Mouse (Mus musculus) lung, postnatal 0 days (tissue): ENCODE measurements around the gene Aaas. TPM values are rescaled to one million over a fixed set of nuclear protein-coding genes. Genes with fewer than 3 reads are reported as not detected.
A peak's percentile ranks its signal among the peaks of the same experiment; 100 is the strongest.
"Not testable (repeated sequence)": the region's sequence is repeated elsewhere in the genome, so short reads cannot be mapped to it uniquely, and the experiment has no call there.

Experiments used
- ATAC-seq: fragments of 200-750 bp; cut with Nextera tagmentation; 2 replicates; pipeline ENCODE4 v1.8.0; 2017; ENCODE audit warnings: moderate library complexity
- DNase-seq: peaks from one replicate; pipeline ENCODE4 v3.0.0-alpha.2; 2016; ENCODE audit warnings: low spot score
- H3K27ac ChIP-seq: fragments of 300-500 bp; sonication (generic); 2 replicates; pipeline ENCODE4 v1.5.1; 2014; ENCODE audit warnings: antibody characterized with exemption, mild to moderate bottlenecking, low read length, mixed read lengths
- H3K27me3 ChIP-seq: fragments of 300-500 bp; sonication (generic); replicated peaks from 2 replicates; pipeline ENCODE4 v1.6.1; 2014; ENCODE audit warnings: low read length, mixed read lengths; ENCODE audit not compliant: insufficient read depth
- H3K36me3 ChIP-seq: fragments of 300-500 bp; sonication (generic); 2 replicates; pipeline ENCODE4 v1.6.1; 2014; ENCODE audit warnings: low read length, mixed read lengths; ENCODE audit not compliant: insufficient read depth
- H3K4me1 ChIP-seq: fragments of 300-500 bp; sonication (generic); 2 replicates; pipeline ENCODE4 v1.6.1; 2014; ENCODE audit warnings: antibody characterized with exemption, low read depth, low read length, mixed read lengths; ENCODE audit not compliant: insufficient read depth
- H3K4me2 ChIP-seq: fragments of 300-500 bp; sonication (generic); replicated peaks from 2 replicates; pipeline ENCODE4 v1.6.1; 2014; ENCODE audit warnings: low read depth, mild to moderate bottlenecking, low read length, moderate library complexity, mixed read lengths
- H3K4me3 ChIP-seq: fragments of 300-500 bp; sonication (generic); 2 replicates; pipeline ENCODE4 v1.5.1; 2014; ENCODE audit warnings: low read depth, low read length
- H3K9ac ChIP-seq: fragments of 300-500 bp; sonication (generic); replicated peaks from 2 replicates; pipeline ENCODE4 v1.6.1; 2014; ENCODE audit warnings: low read depth, mild to moderate bottlenecking
- H3K9me3 ChIP-seq: fragments of 300-500 bp; sonication (generic); 2 replicates; pipeline ENCODE4 v1.6.1; 2016; ENCODE audit warnings: low read length, mixed read lengths
- CTCF ChIP-seq: IDR thresholded peaks from 2 replicates; pipeline ENCODE4 v1.5.1; 2016; ENCODE audit warnings: antibody characterized with exemption, mild to moderate bottlenecking
- EP300 ChIP-seq: IDR thresholded peaks from 2 replicates; pipeline ENCODE4 v1.6.1; 2016; ENCODE audit warnings: antibody characterized with exemption, mild to moderate bottlenecking, control low read depth
- WGBS: fragments of 180-500 bp; shearing (Covaris S2); extraction: QIAGEN DNeasy Blood & Tissue Kit; methylation state at CpG from one replicate; pipeline ENCODE4 v1.1.7; 2014; 5-methylcytosine and 5-hydroxymethylcytosine counted together
- polyA plus RNA-seq: library from polyadenylated mRNA; unstranded; fragments of >200 nt; fragmentation: Nextera tagmentation; extraction: Ambion mirVana; gene quantifications from 2 replicates; pipeline ENCODE4 v1.2.1, GENCODE M21; 2015

Gene Aaas
- polyA plus RNA-seq, 1 experiment from 2014 or later: 16.2 TPM

GRCm38 (mm10) chr15:102336946-102337345, 13.6 kb downstream of the Aaas start:
- WGBS: 83% methylated on average over 4 of the region's 4 CpGs
- no peaks in the 10 kb centered on the region for H3K9me3 ChIP-seq
- no peaks in the 10 kb centered on the region for H3K27me3 ChIP-seq
- H3K4me2 ChIP-seq: no peak overlapping the region
- no peak for TF ChIP-seq EP300
- no peak for TF ChIP-seq CTCF
- no peak overlapping the region for H3K9ac ChIP-seq
- H3K36me3 ChIP-seq: peaks cover 17% of the 10 kb centered on the region
- DNase-seq (no peak), ATAC-seq (no peak)
- H3K4me3 ChIP-seq: no peak overlapping the region
- H3K4me1 ChIP-seq: peaks cover 5% of the 10 kb centered on the region; the same call in 1 of the 2 replicates
- no peak overlapping the region for H3K27ac ChIP-seq

DNA sequence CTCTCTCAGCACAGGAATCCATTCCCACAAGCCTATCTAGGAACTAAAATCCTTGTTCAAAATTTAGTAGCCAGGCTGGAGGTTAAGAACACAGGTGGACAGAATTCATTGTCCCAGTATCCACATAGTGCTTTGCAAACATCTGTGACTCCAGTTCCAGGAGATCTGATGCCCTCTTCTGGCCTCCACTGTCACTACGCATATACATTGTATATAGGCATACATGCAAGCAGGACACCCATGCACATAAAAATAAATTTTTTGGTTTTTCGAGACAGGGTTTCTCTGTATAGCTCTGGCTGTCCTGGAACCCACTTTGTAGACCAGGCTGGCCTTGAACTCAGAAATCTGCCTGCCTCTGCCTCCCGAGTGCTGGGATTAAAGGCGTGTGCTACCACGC, 14.6 kb downstream of the Aaas start:
- not testable (repeated sequence) for H3K27me3 ChIP-seq, ATAC-seq, H3K27ac ChIP-seq, H3K4me3 ChIP-seq, H3K9ac ChIP-seq, H3K4me2 ChIP-seq, H3K4me1 ChIP-seq, H3K9me3 ChIP-seq
- peak; percentile 55 for TF ChIP-seq CTCF
- 86% methylated on average over 5 of the region's 5 CpGs for WGBS
- H3K36me3 ChIP-seq: peaks cover 17% of the 10 kb centered on the region
- peak; percentile 16 for DNase-seq

DNA sequence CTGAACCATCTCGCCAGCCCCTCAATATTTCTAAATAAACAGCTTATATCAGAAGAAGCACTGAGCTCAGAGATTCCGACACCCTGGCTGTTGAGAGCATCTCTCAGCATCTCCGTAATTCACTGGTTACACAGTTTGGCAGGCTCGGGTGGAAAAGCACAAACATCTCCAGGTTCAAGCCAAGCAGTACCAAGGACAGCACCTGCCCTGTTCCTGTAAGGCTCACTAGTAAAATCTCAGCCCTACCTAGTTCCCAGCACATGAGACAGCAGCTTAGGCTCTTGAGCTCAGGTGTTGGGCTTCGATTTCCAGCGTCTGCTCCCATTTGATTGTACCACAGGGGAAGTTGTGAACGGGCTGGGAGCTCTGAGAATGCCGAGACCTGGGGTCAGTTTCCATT, 15.3 kb downstream of the Aaas start:
- TF ChIP-seq CTCF: no peak
- no peak for TF ChIP-seq EP300
- no peaks in the 10 kb centered on the region for H3K9me3 ChIP-seq
- 81% methylated on average over 8 of the region's 8 CpGs for WGBS
- ATAC-seq (no peak), DNase-seq (no peak)
- no peak overlapping the region for H3K4me2 ChIP-seq
- no peaks in the 10 kb centered on the region for H3K27me3 ChIP-seq
- peaks cover 9% of the 10 kb centered on the region; the same call in 1 of the 2 replicates for H3K4me1 ChIP-seq
- peaks cover 17% of the 10 kb centered on the region for H3K36me3 ChIP-seq
- H3K4me3 ChIP-seq: no peak overlapping the region
- no peak overlapping the region for H3K9ac ChIP-seq
- H3K27ac ChIP-seq: no peak overlapping the region

GRCm38 (mm10) chr15:102331610-102332015, 19.0 kb downstream of the Aaas start, which contains the start of gene Myg1:
TSS of gene Myg1 (plus strand) at chr15:102331709.
- peak within 1 kb of the TSS; percentile 63 for H3K9ac ChIP-seq
- H3K4me3 ChIP-seq: peak within 1 kb of the TSS; percentile 74
- H3K4me2 ChIP-seq: peak within 1 kb of the TSS; percentile 85
- no peaks in the 10 kb centered on the region for H3K27me3 ChIP-seq
- DNase-seq (peak; percentile 95), ATAC-seq (peak; percentile 98)
- H3K4me1 ChIP-seq: peaks cover 9% of the 10 kb centered on the region; the same call in 1 of the 2 replicates
- peaks cover 4% of the 10 kb centered on the region for H3K36me3 ChIP-seq
- H3K9me3 ChIP-seq: no peaks in the 10 kb centered on the region
- 0% methylated on average over 30 of the region's 30 CpGs for WGBS
- TF ChIP-seq EP300: no peak
- no peak for TF ChIP-seq CTCF
- peak within 1 kb of the TSS; percentile 64 for H3K27ac ChIP-seq

DNA sequence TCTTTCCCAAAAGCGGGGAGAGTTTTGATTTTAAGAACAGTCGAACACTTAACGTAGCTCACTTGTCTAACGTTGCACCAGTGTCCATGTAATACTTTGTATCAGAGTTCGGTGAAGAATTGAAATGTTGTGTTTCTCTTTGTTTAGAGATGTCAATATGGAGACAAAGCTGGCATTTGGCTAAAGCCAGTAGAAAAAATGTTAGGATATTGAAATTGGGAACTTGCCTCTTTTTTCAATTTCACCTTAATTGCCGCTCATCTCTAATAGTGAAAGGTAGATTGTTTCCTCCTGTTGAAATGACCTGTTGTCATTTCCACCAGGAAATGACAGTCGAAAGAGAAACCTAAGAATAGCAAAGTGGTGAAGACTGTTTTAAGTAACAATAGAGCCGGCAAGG, 23.7 kb downstream of the Aaas start:
- TF ChIP-seq EP300 (no peak), CTCF (no peak)
- H3K27me3 ChIP-seq: no peaks in the 10 kb centered on the region
- WGBS: 52% methylated on average over 8 of the region's 8 CpGs
- peaks cover 2% of the 10 kb centered on the region; the same call in 1 of the 2 replicates for H3K36me3 ChIP-seq
- H3K4me2 ChIP-seq: peak overlapping the region; percentile 57
- peaks cover 4% of the 10 kb centered on the region; the same call in 1 of the 2 replicates for H3K4me1 ChIP-seq
- ATAC-seq (no peak), DNase-seq (no peak)
- peak overlapping the region; percentile 75 for H3K4me3 ChIP-seq
- H3K27ac ChIP-seq: no peak overlapping the region
- peak overlapping the region; percentile 70; the same call in 1 of the 2 replicates for H3K9ac ChIP-seq
- no peaks in the 10 kb centered on the region for H3K9me3 ChIP-seq

DNA sequence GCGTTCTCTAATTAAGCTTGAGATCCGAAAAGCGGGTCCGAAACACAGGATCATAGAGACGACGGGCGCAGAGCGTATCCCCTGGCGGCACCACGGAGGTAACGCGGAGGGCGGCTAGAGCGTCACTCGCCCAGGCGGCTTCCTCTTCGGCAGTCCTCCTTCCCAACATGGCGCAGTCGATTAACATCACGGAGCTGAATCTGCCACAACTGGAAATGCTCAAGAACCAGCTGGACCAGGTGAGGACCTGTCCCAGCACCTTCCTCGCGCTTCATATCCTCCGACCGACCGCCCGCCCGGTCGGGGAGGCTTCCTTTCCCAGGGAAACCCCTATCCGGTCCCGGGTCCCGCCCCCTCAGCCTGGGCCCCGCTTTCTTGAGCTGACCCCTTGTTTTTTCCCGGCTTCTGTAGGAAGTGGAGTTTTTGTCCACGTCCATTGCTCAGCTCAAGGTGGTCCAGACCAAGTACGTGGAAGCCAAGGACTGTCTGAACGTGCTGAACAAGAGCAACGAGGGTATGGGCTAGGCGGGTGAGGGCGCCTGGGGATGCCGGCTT, 24.5 kb downstream of the Aaas start, which contains the start of gene Pfdn5:
TSS of gene Pfdn5 (plus strand) at position 95 of the 555 bp plus-strand sequence.
- Histone ChIP-seq H3K4me2 (peak within 1 kb of the TSS; percentile 57), H3K36me3 (peaks cover 2% of the 10 kb centered on the region; the same call in 1 of the 2 replicates), H3K9me3 (no peaks in the 10 kb centered on the region), H3K4me1 (peaks cover 2% of the 10 kb centered on the region; the same call in 1 of the 2 replicates), H3K27ac (peak within 1 kb of the TSS; percentile 43), H3K4me3 (peak within 1 kb of the TSS; percentile 75), H3K27me3 (no peaks in the 10 kb centered on the region), H3K9ac (peak within 1 kb of the TSS; percentile 70)
- TF ChIP-seq CTCF (peak; percentile 68), EP300 (no peak)
- peak; percentile 96 for ATAC-seq
- WGBS: under 1% methylated on average over 40 of the region's 40 CpGs
- DNase-seq: peak; percentile 91
